8 mouse cellular contexts compared by ENCODE assay signal in the genomic region with DNA sequence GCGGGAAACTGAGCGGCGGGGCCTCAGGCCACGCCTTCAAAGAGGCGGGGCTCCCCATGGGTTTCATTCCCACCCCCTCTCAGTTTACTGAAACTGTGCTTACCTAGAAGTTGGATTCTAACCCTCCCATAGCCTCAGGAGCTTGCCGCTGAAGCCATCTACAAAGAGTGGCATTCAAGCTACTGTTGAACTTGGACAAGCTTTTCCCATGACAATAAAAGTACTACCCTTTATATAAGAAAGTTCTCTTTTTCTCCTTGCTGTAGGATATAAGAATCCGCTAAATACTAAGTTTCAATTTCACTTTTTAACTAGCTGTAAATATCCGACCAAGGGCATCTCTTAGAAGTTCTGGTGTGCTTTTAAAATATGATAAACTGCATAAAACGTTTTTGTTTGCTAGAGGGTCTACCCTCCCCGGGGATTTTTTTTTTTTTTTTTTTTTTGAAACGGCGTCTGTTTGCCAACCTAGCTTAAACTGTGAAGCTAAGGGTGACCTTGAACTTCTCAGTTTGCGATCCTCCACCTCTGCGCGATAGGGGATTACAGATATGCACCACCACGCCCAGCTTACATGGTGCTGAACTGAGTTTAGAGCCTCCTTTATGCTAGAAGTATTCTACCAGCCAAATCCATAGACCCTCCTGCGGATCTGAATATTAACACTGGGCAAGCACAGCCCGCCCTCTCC. TPM values are rescaled to one million over a fixed set of nuclear protein-coding genes. Genes with fewer than 3 reads are reported as not detected.
DNase-seq lines count a peak whose midpoint lies in the region; ATAC-seq lines count a peak whose summit lies in the region.

No protein-coding gene starts in this region.

- H3K4me2 ChIP-seq in forebrain, embryonic 15.5 days (replicated peaks): peak overlapping the region; percentile 69
- peak overlapping the region; percentile 59 for H3K4me2 ChIP-seq in kidney, embryonic 16.5 days (replicated peaks; ENCODE audit: low read depth, low read length)
- H3K4me2 ChIP-seq in midbrain, embryonic 13.5 days (replicated peaks): peak overlapping the region; percentile 88

- peaks cover 13% of the 10 kb centered on the region for H3K4me1 ChIP-seq in forebrain, embryonic 15.5 days
- peaks cover 18% of the 10 kb centered on the region for H3K4me1 ChIP-seq in kidney, embryonic 16.5 days (ENCODE audit: insufficient read depth, low read length)
- peaks cover 15% of the 10 kb centered on the region for H3K4me1 ChIP-seq in midbrain, embryonic 13.5 days (replicated peaks)

- no peaks in the 10 kb centered on the region for H3K9me3 ChIP-seq in forebrain, embryonic 15.5 days
- H3K9me3 ChIP-seq in kidney, embryonic 16.5 days (ENCODE audit: low read length): no peaks in the 10 kb centered on the region
- no peaks in the 10 kb centered on the region for H3K9me3 ChIP-seq in midbrain, embryonic 13.5 days

- H3K27ac ChIP-seq in forebrain, embryonic 15.5 days (replicated peaks): peak overlapping the region; percentile 61; the same call in 1 of the 2 replicates
- peak overlapping the region; percentile 79 for H3K27ac ChIP-seq in kidney, embryonic 16.5 days (ENCODE audit: low read length)
- no peak overlapping the region for H3K27ac ChIP-seq in midbrain, embryonic 13.5 days

- H3K4me3 ChIP-seq in forebrain, embryonic 15.5 days: peak overlapping the region; percentile 83
- peak overlapping the region; percentile 83 for H3K4me3 ChIP-seq in kidney, embryonic 16.5 days (ENCODE audit: low read length)
- H3K4me3 ChIP-seq in midbrain, embryonic 13.5 days (replicated peaks): peak overlapping the region; percentile 80

- 37% methylated on average over 18 of the region's 18 CpGs for WGBS in forebrain, embryonic 15.5 days
- 31% methylated on average over 18 of the region's 18 CpGs for WGBS in kidney, embryonic 16.5 days
- 35% methylated on average over 18 of the region's 18 CpGs for WGBS in midbrain, embryonic 13.5 days

- H3K36me3 ChIP-seq in forebrain, embryonic 15.5 days: no peaks in the 10 kb centered on the region
- H3K36me3 ChIP-seq in kidney, embryonic 16.5 days (ENCODE audit: insufficient read depth, low read length): no peaks in the 10 kb centered on the region
- no peaks in the 10 kb centered on the region for H3K36me3 ChIP-seq in midbrain, embryonic 13.5 days

- no peaks in the 10 kb centered on the region for H3K27me3 ChIP-seq in forebrain, embryonic 15.5 days
- H3K27me3 ChIP-seq in kidney, embryonic 16.5 days (ENCODE audit: insufficient read depth, low read length): no peaks in the 10 kb centered on the region
- no peaks in the 10 kb centered on the region for H3K27me3 ChIP-seq in midbrain, embryonic 13.5 days

- peak; percentile 20 to 37 for DNase-seq in B cell, adult 2 months
- DNase-seq in ZHBTc4 (ENCODE audit: low read depth, low spot score): peak; percentile 59
- peak; percentile 42 for DNase-seq in thymus, postnatal 25 days
- DNase-seq in cerebellum, adult 9-11 months: no peak
- DNase-seq in cerebellum, postnatal 4 days (ENCODE audit: low spot score in 2 of 2): no peak

- no peak for ATAC-seq in forebrain, embryonic 15.5 days (replicated peaks)
- 0 out of 2 replicates have a peak, but pooled peaks have one; percentile 13 for ATAC-seq in kidney, embryonic 16.5 days (ENCODE audit: low FRiP score, low TSS enrichment)
- ATAC-seq in midbrain, embryonic 13.5 days: no peak

- H3K9ac ChIP-seq in forebrain, embryonic 15.5 days (replicated peaks): peak overlapping the region; percentile 54; the same call in 1 of the 2 replicates
- peak overlapping the region; percentile 36 for H3K9ac ChIP-seq in kidney, embryonic 16.5 days (replicated peaks; ENCODE audit: low read length)
- H3K9ac ChIP-seq in midbrain, embryonic 13.5 days (replicated peaks): peak overlapping the region; percentile 68

RNA-seq across cellular contexts. Expression of a gene that starts 0.4 kb away (rescaled TPM):
- polyA plus RNA-seq in forebrain, embryonic 15.5 days (2015; fragmentation: Nextera tagmentation; extraction: Ambion mirVana): 1.1 and 1.3 TPM in 2 replicates
- 1.8 and 2.0 TPM in 2 replicates for polyA plus RNA-seq in kidney, embryonic 16.5 days (2015; fragmentation: Nextera tagmentation; extraction: Ambion mirVana)
- 1.0 and 1.1 TPM in 2 replicates for polyA plus RNA-seq in midbrain, embryonic 13.5 days (2015; fragmentation: Nextera tagmentation; extraction: Ambion mirVana)

Comparison
In these comparisons a context has a peak if more than half of its experiments do, and no peak if none do; other contexts are left out.
1. DNase-seq: peak in B cell, adult 2 months (2 of 2), ZHBTc4 (single experiment) and thymus, postnatal 25 days (single experiment); none in cerebellum, adult 9-11 months (single experiment) and cerebellum, postnatal 4 days (0 of 2).
2. Peak in every context shown above with its lines, with median percentiles within 50 percentile points of each other: H3K4me2 ChIP-seq, H3K4me3 ChIP-seq and H3K9ac ChIP-seq.